ENCODE assay signal across 27 mouse cellular contexts in the genomic region with DNA sequence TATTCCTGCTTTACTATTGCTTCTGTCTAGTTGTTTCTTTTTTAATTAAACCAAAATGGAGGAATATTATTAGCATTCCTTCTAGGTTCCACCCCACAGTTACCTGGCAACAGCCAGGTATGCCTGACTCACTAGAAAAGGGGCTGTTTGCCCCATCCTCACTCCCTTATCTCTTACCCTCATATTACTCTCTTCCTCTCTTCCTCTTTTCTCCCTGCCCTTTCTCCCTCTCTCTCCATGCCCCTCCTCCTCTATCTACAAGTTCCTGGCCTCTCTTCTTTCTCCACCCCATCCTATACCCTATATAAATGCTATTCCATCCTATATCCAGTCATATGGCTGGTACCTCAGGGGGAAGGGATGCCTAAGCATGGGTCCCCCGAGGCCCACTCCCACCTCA.
"Had no signal": no experiment of that assay in that cellular context is flagged by ENCODE, and none has a peak within 500 bp of the region (broad histone marks: within the 10 kb centered on the region; RNA-seq: fewer than 3 reads in every experiment).

No protein-coding gene starts in this region.

- H3K9ac ChIP-seq: embryonic facial prominence, embryonic 12.5 days; embryonic facial prominence, embryonic 13.5 days; embryonic facial prominence, embryonic 15.5 days; forebrain, embryonic 12.5 days; forebrain, embryonic 13.5 days; forebrain, embryonic 15.5 days; forebrain, postnatal 0 days had no signal

- H3K4me1 ChIP-seq: embryonic facial prominence, embryonic 10.5 days; embryonic facial prominence, embryonic 12.5 days; embryonic facial prominence, embryonic 13.5 days; embryonic facial prominence, embryonic 15.5 days; forebrain, embryonic 10.5 days; forebrain, embryonic 12.5 days; forebrain, embryonic 13.5 days; forebrain, embryonic 15.5 days had no signal

- ATAC-seq: forebrain, embryonic 13.5 days; forebrain, embryonic 14.5 days; forebrain, embryonic 15.5 days; forebrain, embryonic 16.5 days; forebrain, postnatal 0 days had no signal

- H3K27me3 ChIP-seq: embryonic facial prominence, embryonic 12.5 days; embryonic facial prominence, embryonic 13.5 days; embryonic facial prominence, embryonic 15.5 days; forebrain, embryonic 12.5 days; forebrain, embryonic 13.5 days; forebrain, embryonic 15.5 days had no signal

- H3K4me2 ChIP-seq: embryonic facial prominence, embryonic 12.5 days; embryonic facial prominence, embryonic 13.5 days; embryonic facial prominence, embryonic 15.5 days; forebrain, embryonic 12.5 days; forebrain, embryonic 13.5 days; forebrain, embryonic 15.5 days had no signal

- H3K27ac ChIP-seq: embryonic facial prominence, embryonic 10.5 days; embryonic facial prominence, embryonic 12.5 days; embryonic facial prominence, embryonic 13.5 days; embryonic facial prominence, embryonic 15.5 days; forebrain, embryonic 10.5 days; forebrain, embryonic 12.5 days; forebrain, embryonic 13.5 days; forebrain, embryonic 15.5 days; gastrocnemius, adult 2 months; heart, adult 2 months; heart, embryonic 10.5 days had no signal

- H3K9me3 ChIP-seq: heart, embryonic 10.5 days had no signal

- H3K36me3 ChIP-seq: forebrain, embryonic 15.5 days had no signal

- H3K4me3 ChIP-seq: embryonic facial prominence, embryonic 10.5 days; embryonic facial prominence, embryonic 12.5 days; embryonic facial prominence, embryonic 13.5 days; embryonic facial prominence, embryonic 15.5 days; erythroblast, embryonic 14.5 days; forebrain, embryonic 10.5 days; forebrain, embryonic 12.5 days; forebrain, embryonic 13.5 days; forebrain, embryonic 15.5 days; gastrocnemius, adult 2 months; heart, adult 2 months; heart, embryonic 10.5 days had no signal

- DNase-seq: cerebellum, adult 9-10 months; cerebellum, adult 9-11 months; cerebellum, postnatal 10 days; cerebellum, postnatal 14 days; cerebellum, postnatal 36 days; embryo, embryonic 11 days; forebrain, postnatal 0 days; gastrocnemius, adult 2 months; gastrocnemius, postnatal 10 days; gastrocnemius, postnatal 14 days; gastrocnemius, postnatal 25 days; gastrocnemius, postnatal 36 days; heart, adult 11 months; heart, adult 18-20 months; heart, adult 2 months had no signal
